Mouse (Mus musculus) limb, embryonic 10.5 days (tissue): ENCODE measurements around the gene AC134908.4. TPM values are rescaled to one million over a fixed set of nuclear protein-coding genes. Genes with fewer than 3 reads are reported as not detected.
A peak's percentile ranks its signal among the peaks of the same experiment; 100 is the strongest.

Source experiments
- DNase-seq: peaks from one replicate; pipeline ENCODE4 v3.0.0-alpha.2; 2017; ENCODE audit warnings: low spot score
- H3K27ac ChIP-seq: fragments of 300-500 bp; sonication (generic); 2 replicates; pipeline ENCODE4 v1.5.1; 2016; ENCODE audit warnings: mild to moderate bottlenecking
- H3K27me3 ChIP-seq: fragments of 300-500 bp; sonication (generic); 2 replicates; pipeline ENCODE4 v1.6.1; 2016; ENCODE audit warnings: low read depth, mild to moderate bottlenecking; ENCODE audit not compliant: poor library complexity, severe bottlenecking
- H3K36me3 ChIP-seq: fragments of 300-500 bp; sonication (generic); 2 replicates; pipeline ENCODE4 v1.6.1; 2016; ENCODE audit warnings: mild to moderate bottlenecking, moderate library complexity
- H3K4me1 ChIP-seq: fragments of 300-500 bp; sonication (generic); 2 replicates; pipeline ENCODE4 v1.6.1; 2016
- H3K4me3 ChIP-seq: fragments of 300-500 bp; sonication (generic); 2 replicates; pipeline ENCODE4 v1.5.1; 2016; ENCODE audit warnings: mild to moderate bottlenecking, moderate library complexity
- H3K9me3 ChIP-seq: fragments of 300-500 bp; sonication (generic); replicated peaks from 2 replicates; pipeline ENCODE4 v1.6.1; 2016; ENCODE audit warnings: mild to moderate bottlenecking
- WGBS: fragments of 180-500 bp; shearing (Covaris S2); methylation state at CpG from one replicate; pipeline ENCODE4 v1.1.7; 2016; 5-methylcytosine and 5-hydroxymethylcytosine counted together
- polyA plus RNA-seq: library from polyadenylated mRNA; unstranded; fragments of >200 nt; fragmentation: Nextera tagmentation; extraction: Ambion mirVana; gene quantifications from 2 replicates; pipeline ENCODE4 v1.2.1, GENCODE M21; 2016

Gene AC134908.4
- polyA plus RNA-seq, 1 experiment from 2014 or later, result 0.76 TPM

GRCm38 (mm10) chr17:25836397-25837075 lies 41.1 kb upstream of the AC134908.4 start:
- Histone ChIP-seq H3K9me3 (no peaks in the 10 kb centered on the region), H3K4me3 (peak overlapping the region; percentile 77), H3K4me1 (peaks cover 70% of the 10 kb centered on the region), H3K27me3 (no peaks in the 10 kb centered on the region), H3K27ac (peak overlapping the region; percentile 79), H3K36me3 (peaks cover 71% of the 10 kb centered on the region)
- no peak for DNase-seq
- 25% methylated on average over 23 of the region's 23 CpGs for WGBS

DNA sequence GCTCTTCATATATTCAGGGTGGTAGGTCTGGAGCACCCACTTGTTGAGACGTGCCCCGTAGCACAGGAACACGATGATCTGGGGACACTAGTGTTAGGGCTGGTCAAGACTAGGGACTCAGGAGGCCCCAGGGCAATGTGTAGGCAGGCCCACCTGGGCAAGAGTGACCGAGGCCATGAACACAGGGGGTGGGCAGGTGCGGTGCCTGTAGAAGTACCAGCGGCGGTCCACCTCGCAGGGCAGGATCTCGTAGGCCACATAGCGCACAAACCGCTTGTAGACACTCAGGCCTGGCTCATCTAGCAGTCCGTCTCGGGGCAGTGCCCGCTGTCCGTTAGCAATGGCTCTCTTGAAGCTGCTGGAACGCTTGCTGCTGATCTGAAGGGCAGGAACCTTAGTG lies 40.4 kb upstream of the AC134908.4 start:
- peaks cover 77% of the 10 kb centered on the region for H3K4me1 ChIP-seq
- no peak for DNase-seq
- H3K4me3 ChIP-seq, result peak overlapping the region; percentile 77
- peak overlapping the region; percentile 79; the same call in 1 of the 2 replicates for H3K27ac ChIP-seq
- 92% methylated on average over 16 of the region's 16 CpGs for whole genome bisulfite sequencing
- H3K9me3 ChIP-seq, result no peaks in the 10 kb centered on the region
- H3K27me3 ChIP-seq, result no peaks in the 10 kb centered on the region
- peaks cover 71% of the 10 kb centered on the region for H3K36me3 ChIP-seq

GRCm38 (mm10) chr17:25835301-25835700 lies 39.8 kb upstream of the AC134908.4 start:
- DNase-seq, result no peak
- Histone ChIP-seq H3K9me3 (no peaks in the 10 kb centered on the region), H3K27ac (no peak overlapping the region), H3K4me1 (peaks cover 82% of the 10 kb centered on the region), H3K36me3 (peaks cover 71% of the 10 kb centered on the region), H3K4me3 (peak overlapping the region; percentile 77), H3K27me3 (no peaks in the 10 kb centered on the region)
- 94% methylated on average over 7 of the region's 7 CpGs for WGBS

- H3K36me3 ChIP-seq, result peaks cover 71% of the 10 kb centered on the region
- H3K9me3 ChIP-seq, result no peaks in the 10 kb centered on the region
- no peak for DNase-seq
- H3K27me3 ChIP-seq, result no peaks in the 10 kb centered on the region
- H3K4me3 ChIP-seq, result peak overlapping the region; percentile 77
- H3K27ac ChIP-seq, result peak overlapping the region; percentile 95; the same call in 1 of the 2 replicates
- WGBS, result 91% methylated on average over 12 of the region's 12 CpGs
- peaks cover 87% of the 10 kb centered on the region for H3K4me1 ChIP-seq
Measured at GRCm38 (mm10) chr17:25834595-25835222, 39.2 kb upstream of the AC134908.4 start.

- H3K36me3 ChIP-seq, result peaks cover 69% of the 10 kb centered on the region
Measured at GRCm38 (mm10) chr17:25833961-25834594, 38.6 kb upstream of the AC134908.4 start.

GRCm38 (mm10) chr17:25833291-25833663 lies 37.8 kb upstream of the AC134908.4 start, which contains the start of gene Stub1:
Gene Stub1, minus strand, starts transcription at chr17:25833404.
- Histone ChIP-seq H3K4me3 (peak within 1 kb of the TSS; percentile 77), H3K27ac (peak within 1 kb of the TSS; percentile 95), H3K27me3 (no peaks in the 10 kb centered on the region), H3K36me3 (peaks cover 61% of the 10 kb centered on the region), H3K4me1 (peaks cover 90% of the 10 kb centered on the region), H3K9me3 (no peaks in the 10 kb centered on the region)
- DNase-seq, result no peak
- WGBS, result under 1% methylated on average over 24 of the region's 24 CpGs

More at GRCm38 (mm10) chr17:25833961-25834594, 38.6 kb upstream of the AC134908.4 start:
- WGBS, result 55% methylated on average over 6 of the region's 6 CpGs
- Histone ChIP-seq H3K27me3 (no peaks in the 10 kb centered on the region), H3K4me1 (peaks cover 88% of the 10 kb centered on the region), H3K9me3 (no peaks in the 10 kb centered on the region), H3K4me3 (peak overlapping the region; percentile 77), H3K27ac (peak overlapping the region; percentile 95)
- DNase-seq, result no peak

DNA sequence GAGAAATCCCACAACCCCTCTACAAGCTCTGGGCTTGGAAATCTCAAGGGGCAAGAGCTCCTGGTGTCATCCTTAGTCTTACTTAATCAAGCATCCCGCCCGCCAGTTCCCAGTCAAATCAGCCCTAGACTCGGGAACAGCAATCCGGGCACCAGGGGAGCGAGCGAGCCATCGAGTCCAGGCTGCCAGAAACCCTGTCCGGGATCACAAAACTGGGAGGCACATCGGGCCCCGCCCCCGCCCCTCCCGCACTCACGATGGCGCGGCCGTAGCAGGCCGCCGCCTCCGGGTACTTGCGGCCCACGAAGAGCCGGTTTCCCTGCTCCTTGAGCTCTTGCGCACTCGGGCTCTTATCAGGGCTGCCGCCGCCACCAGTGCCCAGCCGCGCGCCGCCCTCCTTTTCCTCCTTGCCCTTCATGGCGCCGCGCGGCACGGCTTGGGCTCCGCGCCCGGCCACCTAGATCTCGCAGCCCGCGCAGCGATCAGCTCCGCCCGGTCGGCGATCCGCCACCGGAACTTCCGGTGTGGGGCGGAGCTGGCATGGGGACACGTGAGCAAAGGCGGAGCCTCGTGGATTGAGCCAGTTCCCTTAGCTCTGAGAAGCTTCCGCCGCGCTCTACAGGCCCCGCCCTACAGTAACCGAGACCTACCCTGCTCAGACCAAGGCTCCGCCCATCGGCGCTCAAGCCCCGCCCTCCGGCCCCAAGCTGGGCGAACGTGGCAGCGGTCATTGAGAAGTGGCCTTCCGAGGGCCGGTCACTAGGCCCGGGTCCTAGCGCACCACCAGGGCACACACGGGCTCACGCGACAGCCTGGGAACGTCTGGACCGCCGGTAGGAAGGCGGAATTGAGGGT lies 37.2 kb upstream of the AC134908.4 start:
- no peaks in the 10 kb centered on the region for H3K9me3 ChIP-seq
- H3K27me3 ChIP-seq, result no peaks in the 10 kb centered on the region
- H3K27ac ChIP-seq, result peak overlapping the region; percentile 95
- WGBS, result under 1% methylated on average over 77 of the region's 77 CpGs
- DNase-seq, result peak; percentile 97
- peaks cover 91% of the 10 kb centered on the region for H3K4me1 ChIP-seq
- H3K4me3 ChIP-seq, result peak overlapping the region; percentile 77
- H3K36me3 ChIP-seq, result peaks cover 61% of the 10 kb centered on the region

- Histone ChIP-seq H3K36me3 (peaks cover 68% of the 10 kb centered on the region), H3K4me3 (peak overlapping the region; percentile 77), H3K27me3 (no peaks in the 10 kb centered on the region), H3K4me1 (peaks cover 89% of the 10 kb centered on the region), H3K9me3 (no peaks in the 10 kb centered on the region), H3K27ac (peak overlapping the region; percentile 95)
- WGBS, result 66% methylated on average over 21 of the region's 21 CpGs
- no peak for DNase-seq
Measured at GRCm38 (mm10) chr17:25831451-25832281, 36.2 kb upstream of the AC134908.4 start.

DNA sequence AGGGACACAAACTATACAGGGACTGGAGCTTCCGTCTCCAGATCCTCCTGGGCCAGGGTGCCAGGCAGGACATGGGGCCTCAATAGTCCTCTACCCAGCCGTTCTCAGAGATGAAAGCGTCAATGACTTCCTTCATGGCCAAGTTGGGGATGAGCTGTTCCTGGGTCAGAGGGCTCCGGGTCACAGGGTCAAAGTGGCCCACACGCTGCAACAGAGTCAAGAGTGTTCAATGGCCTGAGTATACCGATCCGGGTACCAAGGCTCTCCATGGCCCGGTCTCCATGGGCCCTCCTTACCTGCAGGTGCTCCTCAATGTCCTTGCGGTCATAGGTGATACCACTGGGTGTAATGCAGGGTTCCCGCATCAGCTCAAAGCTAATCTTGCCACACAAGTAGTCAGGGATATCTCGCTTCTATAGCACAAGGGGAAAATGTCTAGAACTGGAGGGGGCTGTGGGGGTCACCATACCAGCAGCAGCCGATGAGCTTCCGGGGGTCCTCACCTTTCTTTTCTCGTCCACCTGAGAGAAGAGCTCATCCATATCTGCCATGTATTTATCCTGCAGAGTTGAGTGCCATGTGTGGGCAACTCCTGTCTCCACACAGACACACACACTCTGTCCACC lies 35.5 kb upstream of the AC134908.4 start:
- H3K9me3 ChIP-seq, result no peaks in the 10 kb centered on the region
- H3K4me1 ChIP-seq, result peaks cover 88% of the 10 kb centered on the region
- no peak overlapping the region for H3K27ac ChIP-seq
- H3K27me3 ChIP-seq, result no peaks in the 10 kb centered on the region
- no peak for DNase-seq
- H3K4me3 ChIP-seq, result peak overlapping the region; percentile 77
- 87% methylated on average over 14 of the region's 14 CpGs for WGBS
- peaks cover 69% of the 10 kb centered on the region for H3K36me3 ChIP-seq

DNA sequence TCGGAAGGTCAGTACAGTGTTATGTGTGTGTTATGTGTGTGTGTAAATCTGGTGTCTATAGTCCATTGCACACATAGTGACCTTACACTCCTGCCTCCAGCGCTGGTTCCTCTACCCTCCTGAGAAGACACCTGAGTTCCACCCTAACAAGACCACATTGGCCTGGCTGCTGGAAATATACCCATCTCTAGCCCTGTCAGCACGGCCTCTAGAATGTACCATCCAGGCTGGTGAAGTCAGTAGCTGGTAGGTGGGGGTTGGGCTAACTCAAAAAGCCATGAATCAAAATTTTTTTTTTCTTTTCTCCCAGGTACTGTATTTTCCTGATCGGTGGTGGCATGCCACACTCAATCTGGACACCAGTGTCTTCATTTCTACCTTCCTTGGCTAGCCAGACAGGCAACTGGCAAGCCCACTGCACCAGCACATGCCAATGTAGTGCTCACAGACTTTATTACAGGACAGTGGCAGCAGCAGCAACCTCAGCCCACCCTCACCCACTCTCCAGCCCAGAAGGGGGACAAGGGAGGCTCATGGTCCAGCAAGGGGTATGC lies 34.8 kb upstream of the AC134908.4 start:
- Histone ChIP-seq H3K27me3 (no peaks in the 10 kb centered on the region), H3K9me3 (no peaks in the 10 kb centered on the region), H3K27ac (no peak overlapping the region), H3K36me3 (peaks cover 69% of the 10 kb centered on the region), H3K4me1 (peaks cover 88% of the 10 kb centered on the region), H3K4me3 (peak overlapping the region; percentile 77)
- 90% methylated on average over 4 of the region's 4 CpGs for WGBS
- DNase-seq, result no peak

DNA sequence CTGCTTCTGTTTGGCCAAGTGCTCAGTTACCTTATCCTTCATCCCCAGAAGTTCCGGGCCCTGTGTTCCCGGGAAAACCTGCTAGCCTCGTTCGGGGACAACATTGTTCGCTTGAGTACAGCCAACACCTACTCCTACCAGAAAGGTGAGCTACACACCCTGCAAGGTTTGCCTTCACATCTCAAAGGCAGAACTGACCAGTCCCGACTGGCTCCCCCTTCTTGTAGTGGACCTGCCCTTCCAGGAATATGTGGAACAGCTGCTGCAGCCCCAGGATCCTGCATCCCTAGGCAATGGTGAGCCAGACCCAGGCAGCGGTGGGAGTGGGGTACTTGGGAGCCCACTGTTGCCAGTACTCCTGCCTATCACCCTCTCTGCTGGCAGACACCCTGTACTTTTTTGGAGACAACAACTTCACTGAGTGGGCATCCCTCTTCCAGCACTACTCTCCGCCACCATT lies 34.1 kb upstream of the AC134908.4 start:
- Histone ChIP-seq H3K4me1 (peaks cover 88% of the 10 kb centered on the region), H3K27me3 (no peaks in the 10 kb centered on the region), H3K36me3 (peaks cover 63% of the 10 kb centered on the region), H3K4me3 (peak overlapping the region; percentile 77), H3K27ac (peak overlapping the region; percentile 93), H3K9me3 (no peaks in the 10 kb centered on the region)
- DNase-seq, result no peak
- 43% methylated on average over 8 of the region's 8 CpGs for WGBS
